Mouse (Mus musculus): ENCODE results near the gene Kif6. TPM values are rescaled to one million over a fixed set of nuclear protein-coding genes. Genes with fewer than 3 reads are reported as not detected.

Gene Kif6
- polyA plus RNA-seq, 1 experiment from 2014 or later, result 2.5 TPM

DNA sequence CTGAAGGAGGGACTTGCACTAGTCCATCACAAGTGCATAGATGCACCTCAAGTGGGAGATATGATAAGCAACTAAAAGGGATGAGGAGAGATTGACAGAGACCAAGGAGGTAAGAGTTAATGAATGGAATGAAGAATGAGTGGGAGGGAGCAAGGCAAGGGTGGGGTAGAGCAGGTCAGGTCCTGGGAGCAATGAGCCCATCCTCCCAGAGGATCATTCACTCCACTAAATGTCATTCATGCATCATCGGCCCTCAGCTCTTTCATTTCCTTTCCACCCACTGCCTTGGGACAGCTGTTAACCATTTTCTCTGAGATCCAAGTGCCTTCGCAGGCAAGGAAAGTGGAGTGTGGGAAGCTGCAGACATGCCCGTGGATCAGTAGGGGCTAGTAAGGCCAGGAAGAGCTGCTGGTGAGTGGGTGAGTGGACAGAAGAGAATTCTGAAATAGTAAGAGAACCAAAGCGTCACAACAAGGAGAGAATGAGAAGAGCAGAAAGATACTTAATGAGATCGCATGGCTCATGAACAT is 95.2 kb downstream of the Kif6 start:
- no peaks in the 10 kb centered on the region for H3K27me3 ChIP-seq (ENCODE audit: control insufficient read depth, insufficient read depth, low read depth, low read length)

DNA sequence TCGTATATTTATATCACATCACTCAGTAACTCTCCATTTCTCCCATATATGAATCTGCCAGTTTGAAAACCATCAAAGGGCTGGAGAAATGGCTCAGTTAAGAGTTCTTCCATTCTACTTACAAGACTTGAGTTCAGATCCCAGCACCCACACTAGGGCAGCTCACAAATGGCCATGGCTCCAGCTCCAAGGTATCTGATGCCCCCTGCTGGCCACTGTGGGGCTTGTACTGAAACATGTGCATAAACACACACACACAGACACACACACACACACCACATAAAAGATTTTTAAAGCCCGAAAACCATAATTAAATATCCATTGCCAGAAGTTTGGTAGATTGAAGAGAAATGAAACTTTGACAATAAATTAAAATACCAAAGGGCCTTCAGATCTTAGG is 111.3 kb downstream of the Kif6 start:
- no peak for ATAC-seq
- Histone ChIP-seq H3K27ac (ENCODE audit: low read length) (no peak overlapping the region), H3K9me3 (replicated peaks; ENCODE audit: control insufficient read depth, low read length, poor library complexity, severe bottlenecking) (no peaks in the 10 kb centered on the region), H3K9ac (ENCODE audit: low read depth, low read length) (no peak overlapping the region), H3K4me1 (ENCODE audit: control insufficient read depth, insufficient read depth, low read length) (no peaks in the 10 kb centered on the region), H3K36me3 (ENCODE audit: control insufficient read depth, insufficient read depth, low read length) (no peaks in the 10 kb centered on the region), H3K4me2 (ENCODE audit: low read length) (no peak overlapping the region), H3K27me3 (ENCODE audit: control insufficient read depth, insufficient read depth, low read depth, low read length) (no peaks in the 10 kb centered on the region), H3K4me3 (ENCODE audit: low read depth, low read length) (no peak overlapping the region)
- WGBS, result 97% methylated on average over 2 of the region's 2 CpGs

More for the DNA sequence above, 95.2 kb downstream of the Kif6 start:
- Histone ChIP-seq H3K27ac (ENCODE audit: low read length) (no peak overlapping the region), H3K4me2 (ENCODE audit: low read length) (no peak overlapping the region), H3K9me3 (replicated peaks; ENCODE audit: control insufficient read depth, low read length, poor library complexity, severe bottlenecking) (no peaks in the 10 kb centered on the region), H3K9ac (ENCODE audit: low read depth, low read length) (no peak overlapping the region), H3K4me3 (ENCODE audit: low read depth, low read length) (no peak overlapping the region), H3K4me1 (ENCODE audit: control insufficient read depth, insufficient read depth, low read length) (no peaks in the 10 kb centered on the region), H3K36me3 (ENCODE audit: control insufficient read depth, insufficient read depth, low read length) (no peaks in the 10 kb centered on the region)
- WGBS, result 88% methylated on average over 5 of the region's 5 CpGs
- no peak for ATAC-seq

DNA sequence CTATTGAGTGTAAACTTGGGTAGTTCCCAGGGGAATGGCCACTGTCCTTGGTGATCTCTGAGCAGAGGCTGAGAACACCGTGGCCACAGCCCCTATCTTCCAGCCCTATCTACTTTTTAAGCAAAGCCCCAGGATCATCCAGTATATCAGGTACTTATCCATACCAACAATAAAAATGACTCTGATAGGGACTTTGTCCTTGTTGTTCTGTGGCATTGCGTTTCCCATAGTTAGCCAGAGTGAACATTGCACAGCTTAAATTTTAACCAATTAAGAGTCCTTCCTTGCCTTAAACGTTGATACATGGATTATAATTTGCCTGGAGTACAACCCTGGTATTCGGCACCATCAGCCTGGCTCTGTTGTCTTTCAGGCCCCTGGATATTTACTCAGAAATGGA is 112.0 kb downstream of the Kif6 start:
- no peaks in the 10 kb centered on the region for H3K36me3 ChIP-seq (ENCODE audit: control insufficient read depth, insufficient read depth, low read length)
- no peaks in the 10 kb centered on the region for H3K4me1 ChIP-seq (ENCODE audit: control insufficient read depth, insufficient read depth, low read length)
- no peak overlapping the region for H3K4me2 ChIP-seq (ENCODE audit: low read length)
- H3K27me3 ChIP-seq (ENCODE audit: control insufficient read depth, insufficient read depth, low read depth, low read length), result no peaks in the 10 kb centered on the region
- no peak overlapping the region for H3K9ac ChIP-seq (ENCODE audit: low read depth, low read length)
- no peaks in the 10 kb centered on the region for H3K9me3 ChIP-seq (replicated peaks; ENCODE audit: control insufficient read depth, low read length, poor library complexity, severe bottlenecking)
- no peak overlapping the region for H3K4me3 ChIP-seq (ENCODE audit: low read depth, low read length)
- 90% methylated on average over 4 of the region's 4 CpGs for WGBS
- no peak overlapping the region for H3K27ac ChIP-seq (ENCODE audit: low read length)
- ATAC-seq, result no peak

DNA sequence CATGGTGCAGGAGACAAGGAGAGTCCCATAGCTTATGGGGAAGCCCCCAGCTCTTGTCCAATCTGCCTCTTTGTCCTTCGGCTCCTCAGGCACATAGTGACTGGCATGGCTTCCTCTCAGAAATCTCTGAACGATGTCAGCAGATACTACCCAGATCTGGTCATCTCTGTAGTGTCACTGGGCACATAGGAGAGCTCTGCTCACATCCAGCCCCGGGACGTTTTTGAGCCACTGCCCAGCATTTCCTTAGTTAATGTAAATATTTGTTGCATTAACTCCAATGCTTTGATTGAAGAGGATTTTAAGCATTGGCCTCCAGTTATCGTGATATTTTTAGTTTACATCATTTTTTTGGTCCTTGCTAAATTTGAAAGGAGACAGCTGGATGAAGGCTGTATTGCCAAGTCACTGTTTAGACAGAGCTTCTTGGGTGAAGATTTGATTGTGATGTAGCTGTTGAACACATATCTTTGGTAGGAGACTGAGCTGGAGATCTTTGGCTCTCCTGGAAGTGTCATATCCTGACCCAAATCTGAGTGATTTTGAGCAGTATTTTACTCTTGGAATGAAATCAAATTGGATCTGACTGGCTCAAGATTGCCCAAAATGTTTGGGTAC is 112.6 kb downstream of the Kif6 start:
- ATAC-seq, result no peak
- 91% methylated on average over 5 of the region's 5 CpGs for WGBS
- no peaks in the 10 kb centered on the region for H3K9me3 ChIP-seq (replicated peaks; ENCODE audit: control insufficient read depth, low read length, poor library complexity, severe bottlenecking)
- no peak overlapping the region for H3K4me2 ChIP-seq (ENCODE audit: low read length)
- H3K4me1 ChIP-seq (ENCODE audit: control insufficient read depth, insufficient read depth, low read length), result no peaks in the 10 kb centered on the region
- H3K9ac ChIP-seq (ENCODE audit: low read depth, low read length), result no peak overlapping the region
- no peak overlapping the region for H3K4me3 ChIP-seq (ENCODE audit: low read depth, low read length)
- no peak overlapping the region for H3K27ac ChIP-seq (ENCODE audit: low read length)
- no peaks in the 10 kb centered on the region for H3K27me3 ChIP-seq (ENCODE audit: control insufficient read depth, insufficient read depth, low read depth, low read length)
- H3K36me3 ChIP-seq (ENCODE audit: control insufficient read depth, insufficient read depth, low read length), result no peaks in the 10 kb centered on the region

DNA sequence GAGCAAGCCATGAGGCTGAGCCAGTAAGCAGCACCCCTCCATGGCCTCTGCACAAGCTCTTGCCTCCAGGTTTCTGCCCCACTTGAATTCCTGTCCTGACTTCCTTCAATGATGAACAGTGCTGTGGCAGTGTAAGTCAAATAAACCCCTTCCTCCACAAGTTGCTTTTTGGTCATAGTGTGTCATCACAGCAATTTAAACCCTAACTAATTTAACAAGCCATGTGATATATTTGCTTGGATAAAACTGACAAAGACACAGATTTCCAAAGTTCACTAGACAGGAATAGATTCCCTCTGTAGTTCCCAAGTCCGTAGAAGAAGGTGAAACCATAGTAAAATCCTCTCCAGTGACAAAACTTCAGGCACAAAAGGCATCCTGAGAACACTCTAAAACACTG is 114.9 kb downstream of the Kif6 start:
- Histone ChIP-seq H3K4me1 (ENCODE audit: control insufficient read depth, insufficient read depth, low read length) (no peaks in the 10 kb centered on the region), H3K27me3 (ENCODE audit: control insufficient read depth, insufficient read depth, low read depth, low read length) (no peaks in the 10 kb centered on the region), H3K9me3 (replicated peaks; ENCODE audit: control insufficient read depth, low read length, poor library complexity, severe bottlenecking) (no peaks in the 10 kb centered on the region), H3K4me3 (ENCODE audit: low read depth, low read length) (no peak overlapping the region), H3K36me3 (ENCODE audit: control insufficient read depth, insufficient read depth, low read length) (no peaks in the 10 kb centered on the region), H3K27ac (ENCODE audit: low read length) (no peak overlapping the region), H3K9ac (ENCODE audit: low read depth, low read length) (no peak overlapping the region), H3K4me2 (ENCODE audit: low read length) (no peak overlapping the region)
- 92% methylated on average over 1 of the region's 1 CpGs for WGBS
- ATAC-seq, result no peak

DNA sequence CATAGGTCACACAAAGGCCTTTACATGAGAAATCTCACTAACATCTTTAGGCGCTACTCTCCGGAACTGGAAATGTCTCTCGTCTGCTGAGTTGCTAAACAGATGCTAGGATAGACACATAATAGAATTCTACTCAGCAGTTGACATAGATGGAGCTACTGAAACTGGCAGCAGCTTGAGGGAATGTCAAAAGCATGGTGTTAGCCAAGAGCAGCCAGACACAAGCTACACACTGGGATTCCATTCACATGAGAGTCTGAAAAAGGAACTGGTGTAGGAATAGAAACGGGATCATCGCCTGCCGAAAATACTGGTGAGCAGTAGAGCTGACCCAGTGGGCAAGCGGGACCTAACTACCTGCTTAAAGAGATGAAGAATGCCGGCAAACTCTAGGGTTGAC is 117.8 kb downstream of the Kif6 start:
- Histone ChIP-seq H3K4me3 (ENCODE audit: low read depth, low read length) (no peak overlapping the region), H3K4me1 (ENCODE audit: control insufficient read depth, insufficient read depth, low read length) (no peaks in the 10 kb centered on the region), H3K4me2 (ENCODE audit: low read length) (no peak overlapping the region), H3K9ac (ENCODE audit: low read depth, low read length) (no peak overlapping the region), H3K27me3 (ENCODE audit: control insufficient read depth, insufficient read depth, low read depth, low read length) (no peaks in the 10 kb centered on the region), H3K36me3 (ENCODE audit: control insufficient read depth, insufficient read depth, low read length) (no peaks in the 10 kb centered on the region), H3K9me3 (replicated peaks; ENCODE audit: control insufficient read depth, low read length, poor library complexity, severe bottlenecking) (no peaks in the 10 kb centered on the region), H3K27ac (ENCODE audit: low read length) (no peak overlapping the region)
- 92% methylated on average over 8 of the region's 8 CpGs for WGBS
- no peak for ATAC-seq

DNA sequence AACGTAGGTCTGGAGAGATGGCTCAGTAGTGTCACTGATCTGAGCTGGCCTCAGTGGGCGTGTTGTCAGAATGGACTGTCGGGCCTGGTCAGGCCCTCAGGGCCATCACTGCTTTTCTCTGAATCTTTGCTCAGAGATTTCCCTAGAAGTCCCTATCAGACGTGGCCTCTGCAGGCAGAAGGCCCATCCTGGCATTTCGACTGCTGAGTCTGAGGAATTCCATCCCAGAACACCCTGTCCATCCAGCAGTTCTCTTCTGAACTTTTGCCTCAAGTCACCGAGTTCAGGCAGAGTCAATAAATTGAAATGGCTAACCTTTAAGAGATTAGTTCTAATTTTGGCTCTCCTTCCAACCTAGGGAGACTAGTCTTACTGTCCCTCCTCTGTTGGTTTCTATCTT is 119.1 kb downstream of the Kif6 start:
- no peak for ATAC-seq
- Histone ChIP-seq H3K9ac (ENCODE audit: low read depth, low read length) (no peak overlapping the region), H3K27me3 (ENCODE audit: control insufficient read depth, insufficient read depth, low read depth, low read length) (no peaks in the 10 kb centered on the region), H3K27ac (ENCODE audit: low read length) (no peak overlapping the region), H3K4me3 (ENCODE audit: low read depth, low read length) (no peak overlapping the region), H3K36me3 (ENCODE audit: control insufficient read depth, insufficient read depth, low read length) (no peaks in the 10 kb centered on the region), H3K4me1 (ENCODE audit: control insufficient read depth, insufficient read depth, low read length) (no peaks in the 10 kb centered on the region), H3K9me3 (replicated peaks; ENCODE audit: control insufficient read depth, low read length, poor library complexity, severe bottlenecking) (no peaks in the 10 kb centered on the region), H3K4me2 (ENCODE audit: low read length) (no peak overlapping the region)
- 86% methylated on average over 6 of the region's 6 CpGs for WGBS

DNA sequence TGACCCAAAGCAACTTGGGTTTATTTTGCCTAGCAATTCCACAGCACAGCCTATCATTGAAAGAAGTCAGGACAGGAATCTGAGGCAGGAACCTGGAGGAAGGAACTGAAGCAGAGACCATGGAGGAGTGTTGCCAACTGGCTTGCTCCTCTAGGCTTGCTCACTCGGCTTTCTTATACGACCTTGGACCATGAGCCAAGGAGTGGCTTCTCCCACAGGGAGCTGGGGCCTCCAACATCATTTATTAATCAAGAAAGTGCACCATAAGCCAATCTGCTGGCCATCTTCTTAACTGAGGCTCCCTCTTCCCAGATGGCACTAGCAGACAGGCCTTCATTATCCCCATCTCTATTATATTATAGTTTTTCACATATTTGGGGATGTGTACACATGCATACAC is 119.8 kb downstream of the Kif6 start:
- no peak for ATAC-seq

DNA sequence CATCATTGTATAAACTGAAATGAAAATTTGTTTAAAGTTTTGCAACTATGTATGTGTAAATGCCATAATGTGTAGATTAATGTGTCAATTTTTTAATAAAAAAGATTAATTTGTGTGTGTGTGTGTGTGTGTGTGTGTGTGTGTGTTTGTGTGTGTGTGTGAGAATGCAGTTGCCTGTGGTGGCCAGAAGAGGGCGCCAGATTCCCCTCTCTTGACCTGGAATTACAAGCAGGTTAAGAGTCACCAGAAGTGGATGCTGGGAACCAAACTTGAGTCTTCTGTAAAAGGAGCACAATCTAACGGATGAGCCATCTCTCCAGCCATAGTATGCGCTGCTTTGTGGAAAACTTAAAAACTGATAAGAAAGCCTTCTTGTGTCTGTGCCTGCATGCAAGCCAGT is 121.4 kb downstream of the Kif6 start:
- Histone ChIP-seq H3K9ac (ENCODE audit: low read depth, low read length) (no peak overlapping the region), H3K27ac (ENCODE audit: low read length) (no peak overlapping the region), H3K4me3 (ENCODE audit: low read depth, low read length) (no peak overlapping the region), H3K27me3 (ENCODE audit: control insufficient read depth, insufficient read depth, low read depth, low read length) (no peaks in the 10 kb centered on the region), H3K4me1 (ENCODE audit: control insufficient read depth, insufficient read depth, low read length) (no peaks in the 10 kb centered on the region), H3K4me2 (ENCODE audit: low read length) (no peak overlapping the region), H3K36me3 (ENCODE audit: control insufficient read depth, insufficient read depth, low read length) (no peaks in the 10 kb centered on the region), H3K9me3 (replicated peaks; ENCODE audit: control insufficient read depth, low read length, poor library complexity, severe bottlenecking) (no peaks in the 10 kb centered on the region)
- no peak for ATAC-seq
- 75% methylated on average over 3 of the region's 3 CpGs for WGBS

More for the DNA sequence above, 119.8 kb downstream of the Kif6 start:
- Histone ChIP-seq H3K9me3 (replicated peaks; ENCODE audit: control insufficient read depth, low read length, poor library complexity, severe bottlenecking) (no peaks in the 10 kb centered on the region), H3K4me1 (ENCODE audit: control insufficient read depth, insufficient read depth, low read length) (no peaks in the 10 kb centered on the region), H3K4me2 (ENCODE audit: low read length) (no peak overlapping the region), H3K27ac (ENCODE audit: low read length) (no peak overlapping the region), H3K9ac (ENCODE audit: low read depth, low read length) (no peak overlapping the region), H3K27me3 (ENCODE audit: control insufficient read depth, insufficient read depth, low read depth, low read length) (no peaks in the 10 kb centered on the region), H3K4me3 (ENCODE audit: low read depth, low read length) (no peak overlapping the region), H3K36me3 (ENCODE audit: control insufficient read depth, insufficient read depth, low read length) (no peaks in the 10 kb centered on the region)
- WGBS, result 100% methylated on average over 2 of the region's 2 CpGs

All from midbrain, embryonic 16.5 days (tissue).